Mouse (Mus musculus): Measurements from ENCODE around the gene Adora2b. TPM values are rescaled to one million over a fixed set of nuclear protein-coding genes. Genes with fewer than 3 reads are reported as not detected.

Gene Adora2b
- polyA plus RNA-seq, 1 experiment, result 1.3 TPM

DNA sequence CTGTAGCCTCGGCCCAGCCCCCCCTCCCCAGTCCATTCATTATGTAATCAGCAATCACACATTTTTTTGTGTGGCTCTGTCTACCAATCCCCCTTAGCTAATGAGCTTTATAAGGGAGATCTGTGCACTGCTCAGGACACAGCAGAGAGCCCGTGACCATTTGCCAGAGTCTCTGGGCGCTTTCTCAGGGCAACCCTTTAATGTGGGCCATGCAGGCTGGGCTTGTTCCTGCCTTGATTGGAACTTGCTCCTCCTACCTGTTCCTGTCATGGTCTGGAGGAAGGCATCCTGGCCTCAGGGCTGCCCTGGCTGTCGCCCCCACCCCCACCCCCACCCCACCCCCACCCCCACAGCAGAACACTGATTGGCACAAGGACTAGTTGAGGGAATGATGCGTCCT lies 10.4 kb downstream of the Adora2b start:
- no peak for DNase-seq (ENCODE audit: low read depth in 1 of 2, low spot score in 2 of 2)
- H3K27ac ChIP-seq (ENCODE audit: insufficient read depth, low read length), result no peak overlapping the region
- 45% methylated on average over 5 of the region's 5 CpGs for WGBS
- no peaks in the 10 kb centered on the region for H3K27me3 ChIP-seq (ENCODE audit: control insufficient read depth, insufficient read depth, low read length)
- H3K4me1 ChIP-seq (ENCODE audit: control insufficient read depth, insufficient read depth, insufficient read length), result no peaks in the 10 kb centered on the region
- TF ChIP-seq CTCF (IDR thresholded peaks at IDR 0.05; ENCODE audit: extremely low read depth, insufficient read depth, insufficient read length, insufficient replicate concordance) (no peak), POLR2A (IDR thresholded peaks at IDR 0.05; ENCODE audit: low read depth, low read length) (no peak)
- H3K36me3 ChIP-seq (ENCODE audit: control insufficient read depth, insufficient read depth, low read length), result no peaks in the 10 kb centered on the region
- H3K4me3 ChIP-seq (ENCODE audit: extremely low read depth, insufficient read depth, insufficient read length), result no peak overlapping the region

DNA sequence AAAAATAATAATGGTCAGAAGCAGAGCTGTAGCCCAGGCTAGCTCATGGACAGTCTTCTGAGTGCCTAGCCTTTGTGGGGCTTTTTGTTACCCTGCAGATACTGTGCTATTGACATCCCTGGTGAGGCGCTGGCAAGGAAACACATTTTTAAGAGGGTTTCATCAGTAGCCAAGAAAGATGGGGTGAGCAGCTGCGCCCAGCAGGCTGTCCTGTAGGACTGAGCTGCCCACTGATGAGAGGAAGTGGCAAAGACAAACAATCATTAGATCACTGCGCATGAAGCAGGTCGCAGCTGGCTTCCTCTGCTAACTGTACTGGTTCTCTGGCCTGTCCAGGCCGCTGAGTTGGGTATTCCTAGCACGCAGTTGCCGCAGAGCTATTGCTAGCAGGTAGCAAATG lies 14.8 kb downstream of the Adora2b start:
- no peak for DNase-seq (ENCODE audit: low read depth in 1 of 2, low spot score in 2 of 2)
- H3K27ac ChIP-seq (ENCODE audit: insufficient read depth, low read length), result no peak overlapping the region
- no peaks in the 10 kb centered on the region for H3K4me1 ChIP-seq (ENCODE audit: control insufficient read depth, insufficient read depth, insufficient read length)
- no peaks in the 10 kb centered on the region for H3K27me3 ChIP-seq (ENCODE audit: control insufficient read depth, insufficient read depth, low read length)
- TF ChIP-seq CTCF (IDR thresholded peaks at IDR 0.05; ENCODE audit: extremely low read depth, insufficient read depth, insufficient read length, insufficient replicate concordance) (no peak), POLR2A (IDR thresholded peaks at IDR 0.05; ENCODE audit: low read depth, low read length) (no peak)
- no peak overlapping the region for H3K4me3 ChIP-seq (ENCODE audit: extremely low read depth, insufficient read depth, insufficient read length)
- H3K36me3 ChIP-seq (ENCODE audit: control insufficient read depth, insufficient read depth, low read length), result 0 out of 2 replicates have a peak, but pooled peaks cover 1% of the 10 kb centered on the region
- WGBS, result 81% methylated on average over 7 of the region's 7 CpGs

DNA sequence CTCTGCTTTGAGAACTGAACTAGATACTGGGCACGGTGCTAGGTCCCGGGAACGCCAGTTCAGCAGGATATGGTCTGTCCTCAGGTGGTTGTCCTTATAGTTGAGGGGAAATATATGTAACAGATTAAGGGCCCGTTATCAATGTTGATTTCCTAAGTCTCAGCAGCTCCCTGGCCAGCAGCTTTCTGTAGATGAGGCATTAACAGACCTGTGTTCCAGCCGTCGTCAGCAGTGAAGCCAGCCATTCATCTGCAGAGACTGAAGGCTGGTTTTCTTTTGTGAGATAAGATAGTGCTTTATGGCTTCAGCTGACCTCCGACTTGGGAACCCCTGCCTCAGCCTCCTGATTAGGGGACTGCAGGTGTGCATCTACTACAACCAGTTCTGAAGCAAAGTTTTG lies 15.2 kb downstream of the Adora2b start:
- no peaks in the 10 kb centered on the region for H3K4me1 ChIP-seq (ENCODE audit: control insufficient read depth, insufficient read depth, insufficient read length)
- 90% methylated on average over 7 of the region's 7 CpGs for WGBS
- TF ChIP-seq CTCF (IDR thresholded peaks at IDR 0.05; ENCODE audit: extremely low read depth, insufficient read depth, insufficient read length, insufficient replicate concordance) (no peak), POLR2A (IDR thresholded peaks at IDR 0.05; ENCODE audit: low read depth, low read length) (no peak)

DNA sequence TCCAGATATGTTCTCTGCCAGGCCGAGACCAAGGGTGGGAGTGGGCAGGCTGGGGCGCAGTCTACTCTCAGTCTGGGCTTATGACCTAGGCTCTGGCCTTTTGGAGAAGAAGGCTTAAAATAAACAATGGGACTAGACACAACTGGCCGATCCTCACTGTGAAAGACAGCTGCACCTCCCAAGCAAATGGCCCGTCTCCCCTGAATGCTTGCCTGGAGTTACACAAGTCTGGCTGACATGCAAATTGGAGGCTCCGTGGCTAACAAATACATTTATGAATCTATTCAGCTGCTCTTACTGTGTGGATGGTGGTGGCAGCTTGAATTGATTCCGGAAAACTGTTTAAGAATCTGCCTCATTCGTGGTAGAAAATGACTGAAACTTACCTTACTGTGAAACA lies 16.9 kb downstream of the Adora2b start:
- no peak for TF ChIP-seq POLR2A (IDR thresholded peaks at IDR 0.05; ENCODE audit: low read depth, low read length)
- TF ChIP-seq CTCF (IDR thresholded peaks at IDR 0.05; ENCODE audit: extremely low read depth, insufficient read depth, insufficient read length, insufficient replicate concordance), result no peak
- Histone ChIP-seq H3K27ac (ENCODE audit: insufficient read depth, low read length) (no peak overlapping the region), H3K4me3 (ENCODE audit: extremely low read depth, insufficient read depth, insufficient read length) (no peak overlapping the region), H3K36me3 (ENCODE audit: control insufficient read depth, insufficient read depth, low read length) (0 out of 2 replicates have a peak, but pooled peaks cover 1% of the 10 kb centered on the region), H3K4me1 (ENCODE audit: control insufficient read depth, insufficient read depth, insufficient read length) (no peaks in the 10 kb centered on the region), H3K27me3 (ENCODE audit: control insufficient read depth, insufficient read depth, low read length) (no peaks in the 10 kb centered on the region)
- no peak for DNase-seq (ENCODE audit: low read depth in 1 of 2, low spot score in 2 of 2)
- WGBS, result 93% methylated on average over 7 of the region's 7 CpGs

More for the DNA sequence above, 15.2 kb downstream of the Adora2b start:
- DNase-seq (ENCODE audit: low read depth in 1 of 2, low spot score in 2 of 2), result no peak
- no peaks in the 10 kb centered on the region for H3K27me3 ChIP-seq (ENCODE audit: control insufficient read depth, insufficient read depth, low read length)
- H3K4me3 ChIP-seq (ENCODE audit: extremely low read depth, insufficient read depth, insufficient read length), result no peak overlapping the region
- H3K27ac ChIP-seq (ENCODE audit: insufficient read depth, low read length), result no peak overlapping the region
- 0 out of 2 replicates have a peak, but pooled peaks cover 1% of the 10 kb centered on the region for H3K36me3 ChIP-seq (ENCODE audit: control insufficient read depth, insufficient read depth, low read length)

DNA sequence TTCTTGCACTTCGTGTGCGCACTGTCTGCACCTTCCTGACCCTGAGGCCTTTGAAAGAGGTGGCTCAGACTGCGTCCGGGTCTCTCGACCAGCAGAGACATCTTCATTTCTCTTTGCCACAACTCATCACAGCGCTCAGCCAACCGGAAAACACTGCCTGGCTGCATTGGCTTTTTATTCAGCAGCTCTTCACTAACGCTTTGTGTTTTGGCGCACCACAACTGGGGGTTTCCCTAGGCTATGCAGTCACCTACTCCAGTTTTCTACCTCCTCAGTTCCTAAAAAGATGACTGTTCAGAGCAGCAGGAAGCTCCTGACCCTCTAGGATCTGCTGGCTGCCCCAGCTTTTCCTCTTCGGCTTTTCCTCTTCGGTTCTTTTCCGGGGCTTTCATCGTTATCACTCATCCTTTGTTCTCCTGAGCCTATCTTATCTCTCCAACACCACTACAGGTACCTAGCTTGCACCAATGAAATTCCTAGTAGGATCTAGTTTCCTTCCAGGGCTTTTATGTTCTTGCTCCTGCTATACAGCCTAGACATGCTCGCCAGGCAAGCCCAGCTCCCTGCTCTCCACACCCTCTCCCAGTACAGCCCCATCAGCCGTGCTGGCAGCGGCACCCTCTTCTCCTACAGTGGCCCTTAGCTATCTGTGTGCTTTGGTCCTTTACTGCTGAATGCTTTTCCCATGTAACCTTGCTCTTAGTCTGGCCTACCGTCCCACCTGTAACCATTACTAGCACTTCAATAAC lies 17.9 kb downstream of the Adora2b start:
- H3K4me1 ChIP-seq (ENCODE audit: control insufficient read depth, insufficient read depth, insufficient read length), result no peaks in the 10 kb centered on the region
- no peaks in the 10 kb centered on the region for H3K27me3 ChIP-seq (ENCODE audit: control insufficient read depth, insufficient read depth, low read length)
- 0 out of 2 replicates have a peak, but pooled peaks cover 1% of the 10 kb centered on the region for H3K36me3 ChIP-seq (ENCODE audit: control insufficient read depth, insufficient read depth, low read length)
- TF ChIP-seq CTCF (IDR thresholded peaks at IDR 0.05; ENCODE audit: extremely low read depth, insufficient read depth, insufficient read length, insufficient replicate concordance), result no peak
- TF ChIP-seq POLR2A (IDR thresholded peaks at IDR 0.05; ENCODE audit: low read depth, low read length), result no peak
- no peak for DNase-seq (ENCODE audit: low read depth in 1 of 2, low spot score in 2 of 2)
- WGBS, result 86% methylated on average over 17 of the region's 17 CpGs
- no peak overlapping the region for H3K4me3 ChIP-seq (ENCODE audit: extremely low read depth, insufficient read depth, insufficient read length)
- H3K27ac ChIP-seq (ENCODE audit: insufficient read depth, low read length), result no peak overlapping the region

DNA sequence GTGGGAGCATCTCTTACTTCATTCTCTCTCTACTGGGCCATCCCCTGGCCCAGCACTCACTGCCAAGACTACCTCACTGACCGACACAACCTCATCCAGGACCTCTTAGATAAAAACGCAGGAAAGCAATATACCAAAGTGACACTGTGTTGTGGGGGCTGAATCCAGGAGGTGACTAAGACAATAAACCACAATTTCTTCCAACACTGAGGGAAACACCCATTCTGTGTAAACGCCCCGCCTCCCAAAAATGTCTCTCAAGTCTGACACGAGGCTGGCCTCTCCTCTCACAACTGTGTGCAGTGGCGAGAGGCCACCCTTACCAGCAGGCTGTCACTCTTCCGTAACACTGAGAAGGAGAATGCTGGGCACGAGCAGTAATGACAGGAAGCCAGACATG lies 19.6 kb downstream of the Adora2b start:
- no peak overlapping the region for H3K27ac ChIP-seq (ENCODE audit: insufficient read depth, low read length)
- H3K4me1 ChIP-seq (ENCODE audit: control insufficient read depth, insufficient read depth, insufficient read length), result no peaks in the 10 kb centered on the region
- 0 out of 2 replicates have a peak, but pooled peaks cover 1% of the 10 kb centered on the region for H3K36me3 ChIP-seq (ENCODE audit: control insufficient read depth, insufficient read depth, low read length)
- no peaks in the 10 kb centered on the region for H3K27me3 ChIP-seq (ENCODE audit: control insufficient read depth, insufficient read depth, low read length)
- TF ChIP-seq POLR2A (IDR thresholded peaks at IDR 0.05; ENCODE audit: low read depth, low read length), result no peak
- no peak for TF ChIP-seq CTCF (IDR thresholded peaks at IDR 0.05; ENCODE audit: extremely low read depth, insufficient read depth, insufficient read length, insufficient replicate concordance)
- no peak for DNase-seq (ENCODE audit: low read depth in 1 of 2, low spot score in 2 of 2)
- WGBS, result 75% methylated on average over 8 of the region's 8 CpGs
- H3K4me3 ChIP-seq (ENCODE audit: extremely low read depth, insufficient read depth, insufficient read length), result no peak overlapping the region

DNA sequence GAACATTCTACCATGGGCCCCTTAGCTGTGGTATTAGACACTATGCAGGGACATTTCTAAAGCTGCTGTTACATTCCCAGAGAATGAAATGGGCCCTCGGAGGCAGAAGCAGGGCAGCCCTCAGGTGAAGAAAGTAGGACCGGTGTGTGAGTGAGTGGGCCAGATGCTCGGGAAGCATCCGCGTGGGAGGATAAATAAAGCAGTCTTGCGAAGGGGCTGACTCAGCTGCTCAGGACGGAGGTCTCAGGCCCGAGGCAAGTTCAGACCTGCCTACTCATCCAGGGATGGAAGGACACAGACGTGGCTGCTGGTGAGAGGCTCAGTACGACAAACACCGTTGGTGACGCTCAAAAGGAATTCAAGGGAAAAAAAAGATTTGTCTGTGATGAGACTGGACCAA lies 20.3 kb downstream of the Adora2b start:
- no peak for TF ChIP-seq CTCF (IDR thresholded peaks at IDR 0.05; ENCODE audit: extremely low read depth, insufficient read depth, insufficient read length, insufficient replicate concordance)
- no peak for TF ChIP-seq POLR2A (IDR thresholded peaks at IDR 0.05; ENCODE audit: low read depth, low read length)
- 0 out of 2 replicates have a peak, but pooled peaks cover 1% of the 10 kb centered on the region for H3K36me3 ChIP-seq (ENCODE audit: control insufficient read depth, insufficient read depth, low read length)
- DNase-seq (ENCODE audit: low read depth in 1 of 2, low spot score in 2 of 2), result no peak
- 92% methylated on average over 12 of the region's 12 CpGs for WGBS
- H3K27me3 ChIP-seq (ENCODE audit: control insufficient read depth, insufficient read depth, low read length), result no peaks in the 10 kb centered on the region
- no peaks in the 10 kb centered on the region for H3K4me1 ChIP-seq (ENCODE audit: control insufficient read depth, insufficient read depth, insufficient read length)
- H3K27ac ChIP-seq (ENCODE audit: insufficient read depth, low read length), result no peak overlapping the region
- no peak overlapping the region for H3K4me3 ChIP-seq (ENCODE audit: extremely low read depth, insufficient read depth, insufficient read length)

All from spleen, adult 2 months (tissue).